Mouse (Mus musculus) erythroblast, adult 5-6 weeks (primary cell): Measurements from ENCODE around the gene Chgb. TPM values are rescaled to one million over a fixed set of nuclear protein-coding genes. Genes with fewer than 3 reads are reported as not detected.

Source experiments
- ATAC-seq: replicated peaks from 2 replicates; pipeline ENCODE4 v1.8.0; 2016; ENCODE audit warnings: moderate number of reproducible peaks, mild to moderate bottlenecking, moderate TSS enrichment, inconsistent platforms; ENCODE audit not compliant: poor library complexity, low FRiP score, severe bottlenecking
- total RNA-seq, 2 experiments: library from RNA; stranded (forward) in 1 of 2; stranded (reverse) in 1 of 2; fragments of 150-400 nt in 1 of 2; fragments of 200-764, 138-1000 nt in 1 of 2; gene quantifications; 2 replicates each; pipeline versions ENCODE4 v1.2.3 to v1.2.4; 2015 to 2017; ENCODE audit warnings: low replicate concordance in 2 of 2

Chgb gene
- total RNA-seq (2015; ENCODE audit: low replicate concordance), result not detected in 2 replicates
- not detected in 2 replicates for total RNA-seq (2017; ENCODE audit: low replicate concordance)

DNA sequence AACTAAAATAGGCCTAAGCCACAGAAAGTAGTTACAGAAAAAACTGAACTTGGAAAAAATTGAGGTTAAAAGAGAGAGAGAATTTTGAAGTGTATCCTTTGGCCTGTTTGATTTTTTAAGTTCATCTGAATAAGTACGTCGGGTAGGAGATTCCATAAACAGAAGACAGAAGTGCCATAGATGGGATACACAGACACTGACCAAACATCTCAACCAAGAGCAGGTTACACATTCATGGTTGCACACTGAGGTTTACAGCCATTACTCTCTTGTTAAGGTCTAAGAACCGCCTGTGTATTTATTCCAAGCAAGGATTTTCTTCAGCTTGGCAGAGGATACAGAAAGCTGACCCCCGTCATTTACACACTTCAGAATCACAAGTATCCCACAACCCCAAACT is at the start of gene Chgb:
Gene Chgb, plus strand, starts transcription at position 301 of the 400 bp plus-strand sequence.
- no peak for ATAC-seq

DNA sequence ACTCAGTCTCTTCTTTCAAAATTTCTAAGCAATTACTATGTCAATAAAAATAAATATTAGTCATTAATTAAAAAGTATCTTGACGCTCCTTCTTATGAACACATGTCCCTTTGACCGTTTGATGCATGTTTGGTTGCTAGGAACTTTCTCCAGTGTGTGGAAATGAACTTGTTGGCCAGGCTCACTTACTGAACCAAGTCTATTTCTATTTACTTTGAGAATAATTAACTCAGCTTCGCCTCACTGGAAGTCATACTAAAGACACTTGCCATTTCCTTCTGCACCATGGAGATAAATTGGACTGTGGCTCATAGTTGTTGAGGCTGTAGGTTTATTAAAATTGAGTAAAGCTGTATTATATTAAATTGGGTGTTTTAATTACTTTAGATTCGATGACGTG is 48.1 kb upstream of the Chgb start:
- no peak for ATAC-seq

GRCm38 (mm10) chr2:132733603-132734573 is 47.2 kb upstream of the Chgb start:
- ATAC-seq, result no peak

- ATAC-seq, result no peak
Observed at GRCm38 (mm10) chr2:132738816-132739432, 42.2 kb upstream of the Chgb start.

- ATAC-seq, result no peak
Observed at GRCm38 (mm10) chr2:132741862-132742347, 39.2 kb upstream of the Chgb start.

DNA sequence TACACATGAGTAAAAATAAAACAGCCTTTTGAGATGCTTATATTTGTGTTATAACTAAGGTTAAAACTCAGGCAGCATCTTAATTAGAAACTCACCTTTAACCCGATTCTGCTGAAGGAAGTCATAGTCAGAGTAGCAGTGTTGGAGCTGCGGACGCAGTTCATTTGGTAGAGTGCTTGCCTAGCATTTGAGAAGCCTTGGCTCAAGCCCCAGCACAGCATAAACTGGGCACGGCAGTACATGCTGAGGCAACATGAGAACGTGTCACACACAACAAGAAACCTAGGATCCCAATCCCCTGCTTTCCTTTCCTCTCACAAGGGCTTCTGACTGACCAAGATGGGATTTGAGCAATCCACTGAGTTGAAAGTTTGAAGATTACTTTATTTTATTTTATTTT is 36.2 kb upstream of the Chgb start:
- no peak for ATAC-seq

DNA sequence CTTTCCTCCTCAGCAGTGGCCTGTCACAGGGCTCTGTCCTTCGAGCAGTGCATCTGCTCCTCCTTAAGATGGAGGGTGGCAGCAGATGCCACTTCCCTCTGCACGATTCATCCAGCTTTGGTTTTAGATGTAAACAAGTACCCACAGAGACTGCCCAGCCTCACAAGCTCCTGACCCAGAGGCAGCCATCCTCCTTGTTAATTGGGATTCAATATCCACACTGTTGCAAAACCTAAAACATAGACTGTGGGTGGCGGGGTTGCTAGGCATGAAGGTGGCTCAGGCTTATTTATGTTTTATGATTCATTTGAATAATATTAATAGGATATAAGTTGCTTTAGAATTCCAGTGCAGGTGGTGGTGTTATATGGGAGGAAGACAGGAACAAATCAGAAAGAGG is 35.0 kb upstream of the Chgb start:
- no peak for ATAC-seq

- ATAC-seq, result no peak
Observed at GRCm38 (mm10) chr2:132750726-132751125, 30.4 kb upstream of the Chgb start.

- no peak for ATAC-seq
Observed at GRCm38 (mm10) chr2:132751141-132752066, 29.7 kb upstream of the Chgb start.

DNA sequence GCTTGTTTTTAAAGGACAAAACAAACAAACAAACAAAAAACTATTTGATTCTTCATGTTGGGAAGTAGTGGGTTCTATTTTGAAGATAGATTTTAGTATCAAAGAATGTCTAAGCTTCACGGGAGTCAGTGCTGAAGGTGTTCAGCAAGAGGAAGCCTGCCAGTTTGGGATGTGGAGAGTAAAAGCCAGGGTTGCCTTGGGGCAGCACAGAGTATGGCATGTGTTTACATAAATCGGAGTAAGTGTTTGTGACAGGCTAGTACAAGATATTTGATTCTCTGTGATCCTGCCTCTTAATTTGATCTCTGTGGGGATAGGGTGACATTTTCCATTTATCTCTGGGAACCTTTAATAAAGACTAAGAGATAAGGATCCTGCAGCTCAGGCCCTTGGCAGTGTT is 28.7 kb upstream of the Chgb start:
- ATAC-seq, result no peak

- no peak for ATAC-seq
Observed at GRCm38 (mm10) chr2:132753137-132753536, 27.9 kb upstream of the Chgb start.

DNA sequence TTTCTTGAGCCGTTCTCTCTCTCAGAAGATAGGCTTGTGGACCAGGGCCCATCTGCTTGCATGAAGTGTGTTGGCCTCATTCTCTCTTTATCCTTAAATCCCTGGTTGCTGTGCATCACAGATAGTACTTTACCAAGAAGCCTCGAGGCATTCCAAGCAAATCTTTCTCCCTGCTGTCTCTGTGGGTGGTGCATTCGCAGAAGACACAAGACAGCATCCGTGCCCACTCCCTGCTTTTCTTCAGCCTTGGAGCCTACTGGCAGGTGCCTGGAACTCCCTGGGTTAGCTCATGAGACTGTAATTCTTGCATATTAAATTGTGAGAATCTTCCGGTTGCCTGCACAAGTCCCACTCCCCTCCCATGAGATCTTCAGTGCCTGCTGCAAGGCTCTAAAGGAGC is 23.2 kb upstream of the Chgb start:
- no peak for ATAC-seq

GRCm38 (mm10) chr2:132770822-132771221 is 10.3 kb upstream of the Chgb start:
- ATAC-seq, result no peak

GRCm38 (mm10) chr2:132781439-132782068 is 476 bp downstream of the Chgb start:
- ATAC-seq, result no peak; the same call in 1 of the 2 replicates

GRCm38 (mm10) chr2:132784039-132784438 is 3.0 kb downstream of the Chgb start:
- ATAC-seq, result no peak

- no peak for ATAC-seq
Observed at GRCm38 (mm10) chr2:132793441-132794203, 12.5 kb downstream of the Chgb start.

DNA sequence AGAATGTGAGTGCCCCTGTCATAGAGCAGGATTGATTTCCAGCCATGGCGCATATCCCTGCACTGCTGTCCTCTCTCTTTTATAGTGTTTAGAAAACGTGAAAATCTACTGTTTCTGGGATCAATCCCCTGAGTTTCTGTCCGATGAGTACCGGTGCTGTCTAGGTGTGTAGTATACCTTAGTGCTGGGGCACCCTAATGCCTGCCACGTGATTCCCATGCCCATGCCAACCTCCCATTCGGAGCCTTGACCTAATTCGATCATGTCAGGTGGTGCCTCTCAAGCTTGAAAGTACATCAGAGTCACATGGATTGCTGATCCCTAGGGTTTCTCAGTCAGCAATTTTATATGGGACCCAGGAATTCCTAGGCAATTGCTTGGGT is 13.1 kb downstream of the Chgb start:
- ATAC-seq, result no peak

- no peak for ATAC-seq
Observed at GRCm38 (mm10) chr2:132802976-132803375, 21.9 kb downstream of the Chgb start.
